Mouse (Mus musculus) thymus, postnatal 10 days (tissue): ENCODE results near the gene Klk11.

ENCODE experiments used
- DNase-seq, 2 experiments: peaks; one replicate each; pipeline ENCODE4 v3.0.0; 2021; ENCODE audit warnings: low spot score in 2 of 2

Gene Klk11

DNA sequence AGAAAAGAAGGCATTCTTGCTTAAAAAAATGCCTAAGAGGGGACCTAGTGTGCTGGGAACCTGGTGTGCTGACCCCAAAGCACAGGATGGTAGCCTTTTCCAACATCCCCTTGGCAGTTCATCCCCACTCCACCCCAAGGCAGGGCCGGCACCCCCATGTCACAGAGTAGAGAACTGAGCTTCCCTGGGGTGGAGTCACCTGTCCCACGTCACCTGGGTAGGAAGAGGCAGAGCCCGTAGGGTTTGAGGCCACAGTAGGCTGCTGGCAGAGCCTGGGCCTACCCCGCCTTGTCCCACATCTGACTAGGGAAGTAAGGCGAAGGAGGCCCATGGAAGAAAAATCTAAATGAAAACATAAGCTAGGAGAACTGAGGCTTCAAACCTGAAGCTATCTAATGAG lies at the start of gene Klk11:
Gene Klk11 (plus strand): TSS at position 241 of the 400 bp plus-strand sequence.
- DNase-seq = no peak

DNA sequence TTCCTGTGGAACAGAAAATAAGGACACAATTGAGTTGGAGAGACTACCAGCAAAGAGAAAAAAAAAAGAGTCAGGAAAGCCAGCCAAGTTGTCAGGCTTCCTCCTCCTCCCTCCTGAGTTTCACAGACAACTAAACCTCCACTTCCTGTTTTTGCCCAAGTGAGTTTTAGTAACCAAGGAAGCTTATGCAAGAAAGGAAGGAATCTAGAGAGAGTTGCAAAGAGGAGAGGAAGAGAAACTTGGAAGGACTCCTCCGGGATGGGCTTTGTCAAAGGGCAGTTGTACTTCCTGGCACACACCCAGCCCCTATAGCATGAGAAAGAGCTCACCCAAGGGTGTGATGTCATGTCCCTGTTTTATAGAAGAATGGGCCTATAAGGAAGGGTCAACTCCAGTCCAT lies 26.6 kb upstream of the Klk11 start:
- no peak for DNase-seq

DNA sequence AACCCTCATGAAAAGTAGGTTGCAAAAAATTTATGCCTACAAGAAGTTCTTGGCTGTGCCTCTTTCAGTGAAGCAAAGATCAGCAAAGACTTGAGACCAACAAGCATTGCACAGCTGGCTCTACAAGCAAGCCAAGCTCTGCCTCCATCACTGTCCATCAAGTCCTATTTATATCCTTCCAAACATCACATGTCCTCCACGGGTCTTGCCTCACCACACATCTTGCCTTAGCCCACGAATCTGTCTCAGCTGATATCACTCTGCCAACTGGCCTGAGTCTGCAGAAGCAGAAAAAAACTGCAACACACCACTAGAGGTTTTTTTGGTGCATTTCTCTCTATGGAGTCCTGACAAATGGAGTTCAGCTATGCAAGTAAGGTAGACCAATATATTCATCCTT lies 21.6 kb upstream of the Klk11 start:
- DNase-seq = no peak

DNA sequence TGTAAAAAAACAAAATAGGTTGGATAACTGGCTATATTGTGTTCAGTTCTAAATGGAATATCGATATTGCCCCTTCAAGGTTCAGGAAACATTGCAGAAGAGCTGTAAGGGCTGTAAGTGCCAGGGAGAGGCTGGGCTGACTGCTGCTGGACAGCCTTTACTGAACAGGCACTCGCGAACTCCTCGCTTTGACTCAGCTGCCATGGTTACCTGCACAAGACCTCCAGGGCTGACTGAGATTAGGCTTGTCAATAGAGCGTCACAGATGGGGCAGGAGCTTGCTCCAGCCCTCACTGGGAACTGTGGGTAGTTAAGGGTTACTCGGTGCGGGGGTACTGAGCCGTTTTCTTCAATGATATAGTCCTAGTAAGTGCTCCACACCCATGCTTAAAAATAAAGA lies 7.9 kb upstream of the Klk11 start:
- no peak for DNase-seq

DNA sequence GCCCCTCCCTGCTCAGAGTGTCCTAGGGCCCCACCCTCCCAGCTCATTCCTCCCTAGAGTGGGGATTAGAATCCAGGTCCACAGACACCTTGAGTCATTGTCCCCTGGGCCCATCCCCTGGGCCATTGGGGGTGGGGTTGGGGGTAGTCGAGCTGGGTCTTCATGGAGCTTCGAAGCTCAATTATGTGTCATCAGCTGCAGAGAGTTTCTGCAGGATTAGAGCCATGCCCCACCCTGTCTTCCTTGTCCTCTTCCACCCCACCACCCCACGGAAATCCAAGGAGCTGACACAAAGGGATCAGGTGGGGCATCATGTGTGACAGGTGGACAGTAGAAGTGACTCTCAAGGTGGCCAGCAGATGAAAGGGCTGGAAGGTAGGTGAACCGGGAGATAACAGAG lies 5.8 kb upstream of the Klk11 start, which contains the start of gene Klk12:
Gene Klk12 (plus strand): TSS at position 301 of the 400 bp plus-strand sequence.
- no peak for DNase-seq

DNA sequence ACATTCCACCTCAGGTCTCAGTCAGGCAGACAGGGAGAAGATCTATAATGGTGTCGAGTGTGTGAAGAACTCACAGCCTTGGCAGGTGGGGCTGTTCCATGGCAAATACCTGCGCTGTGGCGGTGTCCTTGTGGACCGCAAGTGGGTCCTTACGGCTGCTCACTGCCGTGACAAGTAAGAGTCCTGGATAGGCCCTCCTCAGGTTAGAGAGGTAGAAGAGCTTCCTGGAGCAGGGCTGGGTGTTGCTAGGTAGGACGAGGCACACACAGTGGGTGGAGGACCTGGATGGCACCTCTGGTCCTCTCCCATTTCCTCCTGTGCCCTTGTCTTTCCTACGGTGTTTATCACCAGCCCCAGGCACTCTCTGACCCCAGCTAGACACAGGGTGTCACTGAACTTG lies 4.8 kb upstream of the Klk11 start:
- DNase-seq = no peak

DNA sequence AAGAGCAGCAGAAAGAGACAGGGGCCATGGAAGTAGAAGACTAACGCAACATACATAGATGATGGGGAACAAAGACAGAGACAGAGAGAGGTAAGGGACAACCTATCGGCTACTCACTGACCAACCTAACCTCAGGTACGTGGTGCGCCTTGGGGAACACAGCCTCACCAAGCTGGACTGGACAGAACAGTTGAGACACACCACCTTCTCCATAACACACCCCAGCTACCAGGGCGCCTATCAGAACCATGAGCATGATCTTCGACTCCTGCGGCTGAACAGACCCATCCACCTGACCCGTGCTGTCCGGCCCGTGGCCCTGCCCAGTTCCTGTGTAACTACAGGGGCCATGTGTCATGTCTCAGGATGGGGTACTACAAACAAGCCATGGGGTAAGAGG lies 3.7 kb upstream of the Klk11 start:
- no peak for DNase-seq

DNA sequence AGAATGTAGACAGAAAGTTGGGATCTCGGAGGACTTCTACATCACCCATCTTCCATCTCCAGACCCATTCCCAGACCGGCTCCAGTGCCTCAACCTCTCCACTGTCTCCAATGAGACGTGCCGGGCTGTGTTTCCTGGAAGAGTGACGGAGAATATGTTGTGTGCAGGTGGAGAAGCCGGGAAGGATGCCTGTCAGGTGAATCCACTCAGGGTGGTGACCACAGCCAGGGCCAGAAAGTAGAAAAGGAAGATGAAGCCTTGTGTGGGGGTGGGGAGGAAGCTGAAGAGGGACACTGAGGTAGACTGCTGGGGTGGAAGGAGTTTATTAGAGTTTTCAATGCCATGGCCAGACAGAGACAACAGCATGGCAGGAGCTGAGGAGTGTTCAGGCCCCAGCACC lies 2.5 kb upstream of the Klk11 start:
- no peak for DNase-seq

DNA sequence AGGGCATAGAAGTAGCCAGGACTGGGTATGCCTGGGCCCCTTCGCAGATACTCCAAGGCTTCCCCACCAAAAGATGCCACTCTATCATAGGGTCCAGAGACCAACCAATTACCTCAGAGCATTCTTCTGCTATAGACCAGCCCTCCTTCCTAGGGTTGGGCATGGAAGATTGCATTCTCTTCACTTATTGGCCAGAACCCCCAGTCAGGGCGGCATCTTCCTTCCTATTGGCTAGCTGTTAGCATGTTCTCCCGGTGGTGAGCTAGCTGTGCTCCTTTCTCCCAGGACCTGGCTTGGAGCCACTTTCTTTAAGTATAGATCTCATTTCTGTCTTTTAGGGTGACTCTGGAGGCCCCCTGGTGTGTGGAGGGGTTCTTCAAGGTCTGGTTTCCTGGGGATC lies 1.5 kb upstream of the Klk11 start:
- DNase-seq = no peak

DNA sequence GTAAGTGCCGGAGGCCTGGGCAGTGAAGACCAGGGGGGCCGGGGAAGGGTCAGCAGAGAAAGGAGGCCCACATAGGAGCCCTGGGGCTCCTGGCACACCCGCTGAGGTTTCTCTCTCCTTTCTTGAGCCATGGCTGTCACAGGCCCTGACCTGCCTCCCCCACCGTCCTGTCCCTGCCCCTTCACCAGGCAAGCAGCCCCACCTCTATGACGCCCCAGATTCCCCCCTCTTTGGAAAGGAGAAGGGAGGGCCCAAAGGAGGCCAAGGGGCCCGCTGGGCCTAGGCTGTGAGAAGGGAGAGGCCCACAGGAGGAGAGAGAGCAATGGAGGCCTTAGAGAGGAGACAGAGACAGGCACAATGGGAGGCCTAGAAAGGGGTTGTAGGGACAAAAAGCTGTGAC lies 398 bp downstream of the Klk11 start:
- DNase-seq = no peak

DNA sequence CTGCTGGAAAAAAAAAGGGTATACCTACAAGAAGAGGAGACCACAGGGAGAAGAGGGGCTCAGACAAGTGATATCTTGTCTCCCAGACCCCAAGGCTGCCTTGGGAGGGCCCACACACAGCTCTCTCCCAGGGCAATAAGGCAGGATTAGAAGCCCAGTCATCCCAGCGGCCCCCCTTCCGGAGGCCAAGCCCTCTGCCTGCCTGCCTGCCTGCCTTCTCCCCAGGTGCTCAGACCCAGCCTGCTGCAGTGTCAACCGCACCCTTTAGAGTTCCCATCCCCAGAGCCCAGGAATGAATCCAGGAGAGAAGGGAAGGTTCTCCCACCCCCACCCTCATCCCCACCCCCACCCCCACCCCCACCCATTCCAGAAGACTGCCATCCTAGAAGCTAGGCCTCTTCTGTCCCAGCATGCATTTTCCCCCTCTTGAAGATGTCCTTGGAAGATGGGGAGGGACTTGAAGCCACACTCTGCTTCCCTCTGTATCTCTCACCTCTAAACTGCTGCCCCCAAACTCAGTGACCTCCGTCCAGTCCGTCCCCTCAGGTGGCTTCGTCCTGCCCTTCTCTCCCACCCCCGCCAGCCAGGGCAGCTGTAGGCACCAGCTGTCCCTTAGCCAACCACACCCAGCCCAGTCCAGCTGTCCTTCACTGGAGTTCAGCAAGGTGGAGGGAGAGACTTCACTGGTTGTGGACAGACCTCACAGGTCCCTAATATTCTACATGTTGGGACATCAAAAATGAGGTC lies 1.1 kb downstream of the Klk11 start:
- peak in 1 of 2 experiments; percentile 1 for DNase-seq

DNA sequence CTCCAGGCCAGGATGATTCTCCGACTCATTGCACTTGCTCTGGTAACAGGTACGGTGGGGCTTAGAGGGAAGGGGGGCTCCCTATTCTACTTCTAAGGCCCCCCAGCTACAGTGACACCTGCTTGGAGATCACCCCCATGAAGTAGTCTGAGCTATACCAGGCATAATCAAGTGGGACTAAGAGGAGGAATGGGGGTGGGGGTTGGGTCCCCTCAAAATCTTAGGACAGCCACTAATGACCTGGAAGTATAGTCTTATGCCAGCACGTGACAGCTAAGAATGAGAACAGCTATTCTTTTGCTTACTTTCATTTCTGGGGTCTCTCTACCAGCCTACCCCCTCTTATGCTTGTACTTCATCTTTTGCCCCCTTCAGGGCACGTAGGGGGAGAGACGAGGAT lies 2.1 kb downstream of the Klk11 start:
- no peak for DNase-seq

DNA sequence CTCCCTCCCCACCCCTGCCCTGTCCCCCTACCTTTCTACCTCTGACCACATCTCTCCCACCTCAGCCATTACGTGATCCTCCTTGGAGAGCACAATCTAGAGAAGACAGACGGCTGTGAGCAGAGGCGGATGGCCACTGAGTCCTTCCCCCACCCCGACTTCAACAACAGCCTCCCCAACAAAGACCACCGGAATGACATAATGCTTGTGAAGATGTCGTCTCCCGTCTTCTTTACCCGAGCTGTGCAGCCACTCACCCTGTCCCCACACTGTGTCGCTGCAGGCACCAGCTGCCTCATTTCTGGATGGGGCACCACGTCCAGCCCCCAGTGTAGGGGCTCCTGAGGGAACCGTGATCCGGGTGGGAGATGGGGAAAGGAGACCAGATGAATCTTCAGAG lies 3.0 kb downstream of the Klk11 start:
- no peak for DNase-seq

DNA sequence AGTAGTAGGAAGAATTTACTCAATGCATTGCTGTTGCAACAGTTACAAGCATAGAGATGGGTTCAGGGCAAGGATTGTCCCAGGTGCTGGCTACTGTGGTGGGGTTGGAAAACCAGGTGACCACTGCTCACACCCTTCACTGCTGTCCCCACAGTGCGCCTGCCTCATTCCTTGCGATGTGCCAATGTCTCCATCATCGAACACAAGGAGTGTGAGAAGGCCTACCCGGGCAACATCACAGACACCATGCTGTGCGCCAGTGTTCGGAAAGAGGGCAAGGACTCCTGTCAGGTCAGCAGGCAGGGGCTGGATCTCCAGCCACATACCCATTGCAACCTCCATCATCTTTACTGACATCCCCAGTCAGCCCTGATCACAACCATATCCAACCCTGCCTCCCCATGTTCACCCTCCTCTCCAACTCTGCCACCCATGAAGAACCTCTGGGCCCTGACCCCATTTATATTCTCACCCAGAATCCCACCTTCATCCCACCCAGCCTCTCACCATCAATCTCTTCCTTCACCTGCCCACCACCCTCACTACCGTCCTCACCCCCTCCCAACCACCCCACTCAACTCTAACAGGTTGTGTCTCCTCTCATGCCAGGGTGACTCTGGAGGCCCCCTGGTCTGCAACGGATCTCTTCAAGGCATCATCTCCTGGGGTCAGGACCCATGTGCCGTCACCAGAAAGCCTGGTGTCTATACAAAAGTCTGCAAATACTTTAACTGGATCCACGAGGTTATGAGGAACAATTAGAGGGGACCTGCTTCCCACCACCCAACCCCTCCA lies 4.0 kb downstream of the Klk11 start:
- no peak for DNase-seq

DNA sequence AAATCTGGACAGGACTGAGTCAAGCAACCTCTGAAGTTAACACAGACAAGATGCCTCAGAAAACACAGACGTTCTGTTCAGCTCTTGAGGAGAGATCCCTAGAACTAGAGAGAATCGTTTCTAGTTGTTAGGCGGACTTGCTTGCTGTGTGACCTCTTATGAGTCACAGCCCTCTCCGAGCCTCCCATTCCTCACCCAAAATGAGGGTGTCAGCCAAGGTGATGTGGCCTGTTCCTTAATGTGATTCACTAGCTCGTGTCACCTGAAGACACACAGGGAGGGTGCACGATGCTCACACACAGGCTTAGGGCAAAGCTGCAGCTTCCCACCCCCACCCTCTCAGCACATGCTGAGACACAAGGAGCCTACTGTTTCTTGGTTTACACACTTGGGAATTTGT lies 5.8 kb downstream of the Klk11 start:
- DNase-seq = no peak

DNA sequence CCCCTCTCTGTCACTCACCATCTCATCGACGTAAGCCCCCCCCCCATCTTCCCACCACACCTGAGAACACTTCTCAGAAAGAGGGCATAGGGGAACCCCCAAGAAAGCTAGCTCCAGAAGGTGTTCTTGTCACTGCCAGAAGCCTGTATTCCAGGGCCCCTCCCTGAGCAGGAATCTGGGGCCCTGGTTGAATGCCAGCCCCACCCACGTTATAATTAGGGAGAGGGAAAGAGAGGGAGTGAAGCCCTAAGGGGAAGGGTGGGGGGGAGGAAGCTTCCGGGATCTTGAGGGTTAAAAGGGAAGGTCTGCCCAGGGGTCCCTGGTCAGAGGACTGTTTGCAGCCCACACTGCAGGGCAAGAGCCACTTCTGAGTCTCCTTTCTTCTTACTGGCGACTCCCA lies 6.3 kb downstream of the Klk11 start, which contains the start of gene Klk10:
Gene Klk10 (plus strand): TSS at position 290 of the 400 bp plus-strand sequence.
- DNase-seq = no peak

DNA sequence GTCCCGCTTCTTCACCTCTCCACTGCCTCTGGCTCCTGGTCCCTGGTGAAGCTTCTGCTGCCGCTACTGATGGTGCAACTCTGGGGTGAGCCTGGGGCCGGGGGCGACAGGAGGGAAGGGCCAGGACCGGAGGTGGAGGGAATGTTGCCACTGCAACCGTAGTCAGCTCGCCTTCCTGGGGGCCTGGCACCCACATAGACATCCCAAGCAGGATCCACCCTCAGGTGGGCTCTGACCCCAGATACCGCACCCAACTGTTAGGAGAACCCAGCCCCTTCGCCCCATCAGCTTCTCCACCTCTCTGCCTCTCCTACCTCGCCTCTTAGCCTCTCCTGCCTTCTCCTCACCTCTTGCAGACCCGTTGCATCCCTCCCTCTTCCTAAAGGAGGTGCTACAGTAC lies 7.1 kb downstream of the Klk11 start:
- no peak for DNase-seq

DNA sequence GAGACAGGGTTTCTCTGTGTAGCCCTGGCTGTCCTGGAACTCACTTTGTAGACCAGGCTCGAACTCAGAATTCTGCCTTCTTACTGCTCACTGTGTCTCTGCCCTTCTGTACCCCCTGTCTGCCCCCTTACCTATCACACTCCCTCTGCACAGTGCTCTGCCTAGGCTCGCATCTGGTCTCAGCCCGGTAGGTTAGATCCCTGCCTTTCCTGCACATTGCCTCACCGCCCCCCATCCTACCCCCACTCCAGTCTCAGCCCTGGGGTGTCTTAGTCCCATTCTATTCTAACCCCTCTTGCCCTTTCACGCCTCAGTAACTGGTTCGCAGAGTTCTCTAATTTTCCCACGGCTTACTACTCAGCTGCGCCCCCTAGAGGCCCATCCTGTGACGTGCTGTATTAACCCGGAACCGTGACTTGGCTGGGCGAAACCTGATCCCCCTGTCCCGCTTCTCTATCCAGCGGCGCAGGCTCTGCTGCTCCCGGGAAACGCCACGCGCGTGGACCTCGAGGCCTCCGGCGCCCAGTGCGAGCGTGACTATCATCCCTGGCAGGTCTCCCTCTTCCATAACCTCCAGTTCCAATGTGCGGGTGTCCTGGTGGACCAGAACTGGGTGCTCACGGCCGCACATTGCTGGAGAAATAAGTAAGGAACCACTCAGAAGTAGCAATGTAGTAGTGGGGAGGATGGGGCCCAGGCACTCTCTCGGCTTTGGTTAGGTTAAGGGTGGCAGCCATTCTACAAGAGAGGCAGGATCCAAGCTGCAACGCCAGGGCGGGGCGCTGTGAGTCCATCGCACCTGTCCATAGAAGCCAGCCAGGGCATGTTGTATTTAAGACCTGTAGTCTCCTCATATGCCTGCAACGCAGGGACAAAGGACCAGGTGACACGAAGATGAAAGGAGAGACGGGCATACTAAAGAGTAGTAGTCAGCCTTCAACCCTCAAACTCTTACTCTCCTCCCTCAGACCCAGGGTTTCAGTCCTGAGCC lies 8.2 kb downstream of the Klk11 start:
- peak; percentile 20 to 71 for DNase-seq

DNA sequence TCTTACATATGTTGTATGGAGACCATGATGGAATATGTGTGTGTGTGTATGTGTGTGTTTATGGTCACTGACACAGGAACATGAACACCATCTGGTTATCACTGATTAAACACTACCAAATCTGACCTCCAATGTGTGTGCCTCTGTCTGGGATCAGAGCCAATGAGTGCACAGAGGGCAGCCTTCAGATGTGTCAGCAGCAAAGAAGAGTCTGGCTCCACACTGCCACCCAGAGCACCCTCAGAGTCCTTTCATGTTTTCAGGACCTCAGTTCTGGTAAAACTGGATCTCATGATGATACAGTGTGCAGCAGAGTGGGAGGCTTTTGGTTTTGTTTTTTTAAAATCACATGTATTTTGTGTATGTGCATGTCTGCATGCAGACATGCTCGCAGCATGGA lies 10.9 kb downstream of the Klk11 start:
- no peak for DNase-seq

DNA sequence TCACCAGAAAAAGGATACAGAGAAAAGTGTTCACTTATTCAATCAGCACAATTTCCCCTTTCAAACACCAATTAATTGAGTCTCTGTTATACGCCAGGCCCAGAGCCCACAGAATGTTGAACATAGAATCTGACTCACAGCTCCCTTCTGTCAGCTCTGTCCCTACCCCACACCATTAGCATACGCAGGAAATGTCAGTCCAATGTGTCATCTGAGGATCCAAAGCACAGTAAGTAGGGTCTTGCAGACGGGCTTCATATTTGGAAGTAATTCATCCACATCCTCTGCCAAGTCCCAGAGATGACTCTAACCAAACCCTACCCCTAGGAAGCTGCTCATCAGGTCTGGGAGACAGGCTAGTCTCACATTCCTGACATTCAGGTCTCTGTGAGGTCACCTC lies 13.7 kb downstream of the Klk11 start:
- no peak for DNase-seq

DNA sequence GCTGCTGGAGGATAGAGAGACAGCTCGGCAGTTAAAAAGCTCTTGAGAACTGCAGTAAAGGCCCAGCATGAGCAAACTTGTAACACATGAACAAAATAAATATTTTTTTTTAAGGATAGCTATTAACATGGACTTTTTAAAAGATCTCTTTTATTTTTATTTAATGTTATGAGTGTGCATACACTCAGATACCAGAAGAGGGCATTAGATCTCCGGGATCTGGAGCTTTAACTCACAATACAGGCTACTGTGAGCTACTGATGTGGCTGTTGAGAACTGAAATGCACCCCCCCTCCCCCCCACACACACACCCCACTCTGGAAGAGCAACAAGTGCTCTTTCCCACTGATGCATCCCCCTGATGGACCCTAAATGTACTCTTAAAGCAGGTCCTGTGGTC lies 14.9 kb downstream of the Klk11 start:
- DNase-seq = no peak

DNA sequence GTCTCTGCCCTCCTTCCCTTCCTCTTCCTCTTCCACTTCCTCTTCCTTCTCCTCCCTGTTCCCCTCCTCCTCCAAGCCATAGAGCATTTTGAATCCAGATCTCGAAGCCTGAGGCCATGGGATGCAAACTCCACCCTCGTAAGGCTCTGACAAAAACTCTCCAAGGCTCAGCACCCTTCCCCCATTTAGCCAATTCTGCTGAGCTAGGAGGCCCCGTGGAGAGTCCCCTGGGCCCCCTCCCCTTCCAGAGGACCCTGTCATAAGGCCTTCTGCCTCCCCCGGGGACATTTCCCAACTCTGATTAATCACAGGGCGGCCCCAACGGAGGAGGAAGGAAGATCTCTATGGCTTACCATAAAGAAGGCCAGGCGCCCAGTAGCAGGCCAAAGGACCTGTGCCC lies 17.2 kb downstream of the Klk11 start, which contains the start of gene Klk9:
Gene Klk9 (plus strand): TSS at position 301 of the 400 bp plus-strand sequence.
- DNase-seq = no peak
